Mouse (Mus musculus) frontal cortex, adult 2 months (tissue): ENCODE measurements around the gene AA467197. TPM values are rescaled to one million over a fixed set of nuclear protein-coding genes. Genes with fewer than 3 reads are reported as not detected.

Source experiments
- DNase-seq, 2 experiments: peaks; one replicate each; pipeline ENCODE4 v3.0.0; 2022; ENCODE audit warnings: low spot score in 1 of 2; ENCODE audit errors: extremely low spot score in 1 of 2
- polyA plus RNA-seq: library from polyadenylated mRNA; depleted of rRNA; stranded (reverse); fragments of >200 nt; gene quantifications from 2 replicates; pipeline ENCODE4 v1.2.3, GENCODE M21; 2012; rRNA removed

AA467197 gene
- polyA plus RNA-seq, result 0.57 and 0.68 TPM in 2 replicates

DNA sequence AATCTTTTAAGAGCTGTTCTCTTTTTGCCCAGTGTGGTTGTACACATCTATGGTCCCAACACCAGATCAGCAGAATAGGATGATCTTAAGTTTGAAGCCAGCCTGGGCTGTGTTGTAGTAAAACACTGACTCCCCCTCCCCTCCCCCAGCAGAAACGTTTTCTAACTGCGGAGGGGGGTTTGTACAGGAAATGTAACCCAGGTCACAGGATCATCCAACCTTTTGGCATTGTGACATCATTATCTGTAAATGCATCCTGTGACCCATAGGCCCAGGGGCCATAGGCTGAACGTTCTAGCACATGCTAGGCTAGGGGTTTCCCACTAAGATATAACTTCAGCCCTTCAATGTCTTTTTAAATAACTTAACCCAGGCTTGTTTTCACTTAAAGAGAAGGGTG, at the start of gene AA467197:
Gene AA467197 (plus strand): TSS at position 301 of the 400 bp plus-strand sequence.
- no peak for DNase-seq

DNA sequence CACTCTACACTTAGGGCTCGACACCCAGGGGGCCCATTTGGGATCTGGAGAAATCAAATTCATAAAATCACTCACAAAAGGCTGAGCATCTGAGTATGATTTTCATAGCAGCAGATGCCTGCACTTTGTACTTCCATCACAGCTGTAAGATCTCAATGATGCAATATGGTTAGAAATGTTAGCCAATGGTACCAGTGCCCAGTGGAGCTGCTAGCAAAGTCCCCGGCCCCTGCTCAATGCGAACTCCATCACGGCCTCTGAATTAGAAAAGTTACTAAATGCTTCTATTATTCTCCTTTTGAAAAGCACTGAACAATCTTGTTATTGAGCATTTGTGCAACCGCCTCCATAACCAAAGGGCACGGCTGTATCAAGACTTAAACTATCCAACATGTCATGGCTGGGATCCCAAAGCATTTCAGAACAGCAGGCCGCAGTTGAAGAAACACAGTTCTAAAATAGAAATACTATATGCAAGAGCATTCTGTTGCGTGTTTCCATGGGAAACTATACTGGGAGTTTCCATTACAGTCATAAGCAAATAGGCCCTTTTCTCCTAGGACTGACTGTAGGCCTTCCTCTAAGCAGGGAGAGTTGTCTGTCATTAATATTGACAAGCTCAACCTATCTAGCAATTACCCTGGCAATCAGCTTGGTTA, 48.8 kb upstream of the AA467197 start:
- DNase-seq, result no peak

- no peak for DNase-seq
Observed at GRCm38 (mm10) chr2:122590351-122590750, 46.4 kb upstream of the AA467197 start.

DNA sequence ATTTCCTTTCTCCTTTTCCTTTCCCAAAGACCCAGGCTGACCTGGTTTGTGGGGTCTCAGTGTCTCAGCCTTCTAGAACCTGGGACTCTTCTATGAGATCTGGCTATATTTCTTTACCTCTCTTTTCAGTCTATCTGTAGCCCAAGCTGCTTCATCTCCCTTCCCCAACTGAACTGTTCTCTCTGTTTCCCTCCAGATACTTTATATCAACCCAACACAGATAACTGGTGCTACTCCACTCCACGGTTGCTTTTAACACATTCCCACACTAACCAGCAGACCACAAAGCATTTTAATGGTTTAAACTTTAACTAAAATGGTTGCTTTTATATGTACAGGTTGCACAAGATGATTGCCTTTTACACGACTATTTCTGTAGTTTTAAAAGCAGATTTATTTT, 45.6 kb upstream of the AA467197 start:
- DNase-seq, result no peak

GRCm38 (mm10) chr2:122595461-122595860, 41.3 kb upstream of the AA467197 start:
- DNase-seq, result no peak

GRCm38 (mm10) chr2:122599736-122600135, 37.0 kb upstream of the AA467197 start:
- no peak for DNase-seq

DNA sequence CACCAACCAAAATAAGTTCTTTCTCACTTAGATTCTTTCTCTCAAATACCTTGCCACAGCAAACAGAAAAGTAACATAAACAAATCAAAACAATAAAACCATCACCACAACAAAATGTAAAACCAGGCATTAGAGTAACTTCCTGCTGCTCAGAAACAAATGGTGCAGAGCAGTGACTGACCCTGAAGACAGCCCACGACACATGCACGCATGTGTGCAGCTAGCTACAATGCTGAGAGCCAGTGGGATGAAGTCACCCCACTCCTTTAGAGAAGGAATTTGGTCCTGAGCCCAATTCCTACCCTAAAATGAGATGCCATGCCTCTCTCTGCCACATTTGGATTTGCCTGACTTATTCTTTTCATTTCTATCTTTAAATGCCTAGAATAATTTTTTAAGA, 35.4 kb upstream of the AA467197 start:
- DNase-seq, result no peak

DNA sequence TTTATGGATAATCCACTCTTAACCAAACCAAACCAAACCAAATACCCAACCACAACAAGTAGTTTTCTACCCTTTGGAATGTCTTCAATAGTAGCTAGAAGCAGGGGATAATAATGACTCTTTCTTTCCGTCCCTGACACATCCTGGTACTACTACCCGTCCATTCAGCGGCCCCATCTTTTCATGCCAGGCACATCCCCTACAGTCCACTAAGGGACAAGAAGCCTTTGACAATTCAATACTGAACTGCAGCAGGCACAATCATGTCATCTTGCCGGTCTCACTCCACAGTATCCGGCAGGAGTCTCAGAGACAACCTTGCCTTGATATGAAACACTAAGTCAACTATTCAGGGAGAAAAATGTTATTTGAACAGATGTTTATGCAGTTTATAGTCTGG, 31.0 kb upstream of the AA467197 start:
- peak in 1 of 2 experiments; percentile 40 for DNase-seq

DNA sequence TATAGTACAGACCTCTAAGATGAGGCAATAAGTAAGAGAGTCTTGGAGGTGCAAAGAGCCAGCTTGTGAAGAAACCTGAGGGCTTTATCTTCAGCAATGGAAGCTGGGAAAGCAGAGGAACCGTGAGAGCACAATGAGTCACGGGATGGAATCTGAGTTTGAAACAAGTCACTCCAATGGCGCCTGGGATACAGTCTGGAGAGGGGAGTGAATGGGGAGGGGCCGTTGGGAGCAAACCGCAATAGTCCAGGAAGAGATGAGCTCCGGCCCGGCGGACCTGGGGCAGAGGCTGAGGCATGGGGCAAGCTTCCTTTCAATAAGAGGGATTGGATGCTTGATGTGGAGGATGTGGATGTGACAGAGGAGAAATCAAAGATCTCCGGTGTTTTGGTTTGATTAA, 28.0 kb upstream of the AA467197 start:
- no peak for DNase-seq

- DNase-seq, result peak in 1 of 2 experiments; percentile 80
Observed at GRCm38 (mm10) chr2:122610746-122611653, 25.8 kb upstream of the AA467197 start, which contains the start of gene Gatm. TSS of gene Gatm (minus strand) at chr2:122611303.

DNA sequence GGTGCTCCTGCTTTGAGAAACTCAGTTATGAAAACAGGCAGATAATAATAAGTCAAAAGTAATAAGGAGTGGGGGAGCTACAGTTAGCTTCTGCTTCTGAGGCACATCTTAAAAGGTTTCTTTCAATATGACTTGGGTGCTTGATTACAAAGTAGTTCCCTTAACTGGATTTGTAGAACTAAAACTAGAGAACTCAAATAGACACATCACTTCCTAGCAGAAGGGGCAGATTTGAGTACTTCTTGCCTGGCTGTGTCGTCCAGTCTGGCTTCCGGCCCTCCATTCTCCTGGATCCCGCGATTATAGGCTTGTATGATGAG, 25.2 kb upstream of the AA467197 start:
- no peak for DNase-seq

DNA sequence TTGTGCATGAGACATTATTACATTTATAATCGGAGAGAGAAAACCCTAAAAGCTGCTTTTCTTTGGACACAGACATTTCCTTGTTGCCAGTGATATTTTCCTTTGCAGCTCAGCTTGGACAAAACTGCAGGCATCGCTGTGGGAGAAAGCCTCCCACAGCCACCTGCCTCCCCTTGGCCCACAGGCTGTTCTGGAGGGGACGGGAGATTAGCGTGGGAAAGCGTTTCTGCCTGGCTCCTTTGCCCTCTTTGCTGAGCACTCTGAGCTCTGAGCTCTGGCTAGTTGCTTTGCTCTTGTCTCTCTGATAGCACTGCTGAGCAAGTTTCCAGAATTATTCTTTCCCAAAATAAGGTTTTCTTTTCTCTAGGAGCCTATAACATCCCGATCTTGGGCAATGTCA, 20.5 kb upstream of the AA467197 start:
- peak in 1 of 2 experiments; percentile 28 for DNase-seq

- no peak for DNase-seq
Observed at GRCm38 (mm10) chr2:122617792-122618191, 19.0 kb upstream of the AA467197 start.

GRCm38 (mm10) chr2:122618719-122619118, 18.1 kb upstream of the AA467197 start:
- no peak for DNase-seq

DNA sequence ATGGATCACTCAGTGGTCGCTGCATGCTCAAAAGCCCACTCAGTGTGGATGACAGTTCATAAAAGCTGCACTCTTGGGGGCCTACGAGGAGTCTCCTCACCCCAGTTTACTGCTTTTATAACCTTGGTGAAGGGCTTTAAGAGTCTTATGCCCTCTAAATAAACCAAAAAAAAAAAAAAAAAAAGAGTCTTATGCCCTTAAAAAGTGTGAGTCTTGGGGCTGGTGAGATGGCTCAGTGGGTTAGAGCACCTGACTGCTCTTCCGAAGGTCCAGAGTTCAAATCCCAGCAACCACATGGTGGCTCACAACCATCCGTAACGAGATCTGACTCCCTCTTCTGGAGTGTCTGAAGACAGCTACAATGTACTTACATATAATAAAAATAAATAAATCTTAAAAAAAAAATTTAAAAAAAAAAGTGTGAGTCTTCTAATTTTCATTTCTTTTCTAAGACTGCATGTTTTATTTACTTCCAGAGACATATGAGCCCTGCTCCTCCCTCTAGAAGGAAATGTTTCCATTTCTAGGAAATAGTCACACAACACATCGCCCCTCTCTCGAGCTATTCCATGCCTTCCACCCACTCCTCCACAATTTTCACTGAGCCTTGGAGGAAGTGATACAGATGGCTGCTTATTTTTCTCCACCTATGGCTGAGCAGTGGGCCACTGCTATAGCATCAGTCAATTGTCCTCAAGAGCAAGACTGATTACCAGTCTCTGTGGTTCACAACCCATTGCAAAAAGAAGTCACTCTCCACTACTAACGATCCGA, 15.3 kb upstream of the AA467197 start:
- peak in 1 of 2 experiments; percentile 33 for DNase-seq

DNA sequence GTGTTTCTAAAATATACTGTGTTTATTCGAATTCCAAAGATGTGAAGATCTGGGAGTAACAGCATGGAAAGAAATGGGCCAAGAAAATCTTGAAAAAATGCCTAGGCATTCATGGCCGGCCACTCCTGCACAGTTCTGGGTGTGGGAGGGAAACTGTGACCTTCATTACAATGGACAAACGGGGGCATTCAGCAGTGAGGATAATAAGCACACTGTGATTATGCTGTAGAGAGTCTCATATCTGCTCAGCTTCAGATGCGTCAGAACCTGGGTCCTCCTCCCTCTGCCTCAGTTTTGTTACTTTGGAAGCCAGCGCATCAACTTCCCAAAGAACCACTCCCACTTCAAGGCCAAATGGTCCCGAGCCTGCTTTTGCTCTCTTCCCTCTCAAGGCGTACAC, 10.9 kb upstream of the AA467197 start:
- no peak for DNase-seq

DNA sequence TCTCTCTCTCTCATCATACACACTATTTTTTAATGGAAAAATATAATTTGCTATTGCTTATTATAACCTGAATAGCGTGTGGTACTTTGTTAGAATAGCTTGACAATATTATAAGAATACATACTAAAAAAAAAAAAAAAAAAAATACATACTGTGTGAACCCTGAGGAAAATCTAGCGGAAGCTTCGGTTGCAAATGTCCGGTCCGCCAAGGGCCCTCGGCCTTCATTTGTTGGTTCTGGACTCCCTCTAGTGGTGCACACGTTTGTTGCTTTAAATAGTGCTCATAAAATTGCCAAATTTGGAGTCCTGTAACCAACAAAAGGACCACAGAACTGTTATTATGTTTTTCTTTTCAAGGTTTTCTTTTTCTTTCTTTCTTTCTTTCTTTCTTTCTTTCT, 7.8 kb upstream of the AA467197 start:
- DNase-seq, result peak; percentile 71 to 94

GRCm38 (mm10) chr2:122629871-122630270, 6.9 kb upstream of the AA467197 start:
- DNase-seq, result no peak

- DNase-seq, result peak; percentile 78 to 92
Observed at GRCm38 (mm10) chr2:122630465-122631225, 6.1 kb upstream of the AA467197 start.

GRCm38 (mm10) chr2:122631226-122631801, 5.5 kb upstream of the AA467197 start:
- DNase-seq, result no peak
